Mouse (Mus musculus): ENCODE data around the gene Gng13.

- peak in 2 of 3 experiments; percentile 35 to 50 for TF ChIP-seq MYOD1 (IDR thresholded peaks at IDR 0.05; ENCODE audit: control insufficient read depth in 1 of 3, insufficient read length in 2 of 3, low read depth in 2 of 3)
- TF ChIP-seq POLR2A (IDR thresholded peaks at IDR 0.05; ENCODE audit: insufficient read length, low read depth) = no peak
- no peak for TF ChIP-seq USF1 (IDR thresholded peaks at IDR 0.05; ENCODE audit: low read depth)
- no peak for TF ChIP-seq E2F4 (IDR thresholded peaks at IDR 0.05; ENCODE audit: insufficient read depth)
- TF ChIP-seq TCF12 (IDR thresholded peaks at IDR 0.05; ENCODE audit: insufficient read depth, poor library complexity, severe bottlenecking) = no peak
- TF ChIP-seq POLR2AphosphoS2 (IDR thresholded peaks at IDR 0.05; ENCODE audit: insufficient read length, low read depth) = no peak
- TF ChIP-seq CEBPB (IDR thresholded peaks at IDR 0.05; ENCODE audit: insufficient read depth, poor library complexity, severe bottlenecking) = no peak
- peak in 1 of 3 experiments; percentile 7 for TF ChIP-seq MYOG (IDR thresholded peaks at IDR 0.05; ENCODE audit: control insufficient read depth in 1 of 3, insufficient read depth in 1 of 3, insufficient read length in 2 of 3, low read depth in 2 of 3)
- no peak for TF ChIP-seq SRF (IDR thresholded peaks at IDR 0.05; ENCODE audit: control insufficient read depth, insufficient read length, low read depth)
Measured at GRCm38 (mm10) chr17:25765886-25766285, 48.9 kb downstream of the Gng13 start.

Data from myocyte (in vitro differentiated cells).